Mouse (Mus musculus) olfactory bulb, adult 2 months (tissue): ENCODE results near the gene Rbm47.

Experiments
- CTCF ChIP-seq: fragments of 200-500 bp; IDR thresholded peaks from 2 replicates; pipeline ENCODE4 v1.5.1; 2012; ENCODE audit warnings: low read depth, mild to moderate bottlenecking, low read length, moderate library complexity; ENCODE audit not compliant: insufficient read depth
- POLR2A ChIP-seq: fragments of 200-500 bp; IDR thresholded peaks from 2 replicates; pipeline ENCODE4 v1.6.1; 2012; ENCODE audit warnings: mild to moderate bottlenecking, low read depth, low read length, moderate library complexity; ENCODE audit not compliant: insufficient read depth

- no peak for TF ChIP-seq POLR2A
- no peak for TF ChIP-seq CTCF
These were observed 48.0 kb downstream of the Rbm47 start for GRCm38 (mm10) chr5:66124931-66125330.
